18 mouse cellular contexts compared by ENCODE assay signal in the genomic region with DNA sequence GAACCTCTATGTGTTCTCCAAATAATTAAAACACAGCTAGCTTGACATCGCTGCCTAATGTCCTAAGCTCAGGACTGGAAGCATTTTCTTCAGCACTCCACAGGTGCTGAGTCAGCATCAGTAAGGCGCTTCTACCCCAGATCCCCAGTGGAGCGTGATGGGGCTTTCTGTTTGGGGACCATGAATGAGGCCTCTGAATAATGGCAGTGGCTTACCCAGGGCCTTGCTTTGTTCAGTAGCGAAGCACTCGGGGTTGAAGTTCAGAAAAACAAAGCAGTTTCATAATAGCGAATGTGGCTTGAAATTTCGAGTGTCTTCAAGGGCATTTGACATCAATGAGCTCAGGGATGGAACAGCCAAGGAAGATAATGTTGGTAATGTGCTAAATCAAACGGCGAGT.
DNase-seq lines count a peak whose midpoint lies in the region; ATAC-seq lines count a peak whose summit lies in the region.
"Had no signal": no experiment of that assay in that cellular context is flagged by ENCODE, and none has a peak within 500 bp of the region (broad histone marks: within the 10 kb centered on the region; RNA-seq: fewer than 3 reads in every experiment).

No protein-coding gene starts in this region.

- no peaks in the 10 kb centered on the region for H3K36me3 ChIP-seq in midbrain, embryonic 10.5 days
- H3K36me3 ChIP-seq in midbrain, embryonic 14.5 days (ENCODE audit: control insufficient read depth, insufficient read depth, low read length) = no peaks in the 10 kb centered on the region
- H3K36me3 ChIP-seq: liver, embryonic 15.5 days; neural tube, embryonic 13.5 days had no signal

- ATAC-seq in midbrain, embryonic 14.5 days (ENCODE audit: low FRiP score, low TSS enrichment) = no peak
- ATAC-seq: hindbrain, embryonic 16.5 days had no signal

- peak; percentile 52 for DNase-seq in midbrain, embryonic 10.5 days (ENCODE audit: low spot score)
- no peak for DNase-seq in midbrain, embryonic 14.5 days
- DNase-seq in Muller cell, postnatal 12 days (ENCODE audit: inconsistent ontology term) = peak; percentile 33
- peak; percentile 11 for DNase-seq in adrenal gland, postnatal 10 days
- peak; percentile 19 for DNase-seq in embryo, embryonic 9.5 days (ENCODE audit: extremely low spot score)
- no peak for DNase-seq in layer of hippocampus, postnatal 25 days (ENCODE audit: extremely low spot score in 1 of 2, low spot score in 1 of 2)
- DNase-seq in spleen, postnatal 10 days (ENCODE audit: low spot score in 2 of 2) = no peak
- DNase-seq: cerebellum, adult 11-12 months; cerebellum, postnatal 25 days; heart, postnatal 14 days; kidney, adult 11 months; kidney, postnatal 10 days; lung, postnatal 10 days; thymus, postnatal 14 days had no signal

- H3K27ac ChIP-seq in midbrain, embryonic 10.5 days (replicated peaks) = peak overlapping the region; percentile 17; the same call in 1 of the 2 replicates
- H3K27ac ChIP-seq in midbrain, embryonic 14.5 days (replicated peaks; ENCODE audit: low read depth, low read length) = no peak overlapping the region
- H3K27ac ChIP-seq: liver, embryonic 15.5 days; neural tube, embryonic 13.5 days had no signal

- no peaks in the 10 kb centered on the region for H3K27me3 ChIP-seq in midbrain, embryonic 10.5 days (ENCODE audit: low read depth, poor library complexity, severe bottlenecking)
- no peaks in the 10 kb centered on the region for H3K27me3 ChIP-seq in midbrain, embryonic 14.5 days (ENCODE audit: control insufficient read depth, insufficient read depth, low read length)
- H3K27me3 ChIP-seq: liver, embryonic 15.5 days; neural tube, embryonic 13.5 days had no signal

- H3K9ac ChIP-seq in midbrain, embryonic 14.5 days (replicated peaks; ENCODE audit: low read length) = no peak overlapping the region
- H3K9ac ChIP-seq: liver, embryonic 15.5 days; neural tube, embryonic 13.5 days had no signal

- 23% methylated on average over 9 of the region's 9 CpGs for WGBS in midbrain, embryonic 10.5 days
- WGBS in midbrain, embryonic 14.5 days = 12% methylated on average over 9 of the region's 9 CpGs

- H3K4me3 ChIP-seq in midbrain, embryonic 10.5 days = no peak overlapping the region
- H3K4me3 ChIP-seq in midbrain, embryonic 14.5 days (replicated peaks; ENCODE audit: low read depth, low read length) = no peak overlapping the region
- H3K4me3 ChIP-seq: liver, embryonic 15.5 days; neural tube, embryonic 13.5 days had no signal

- peaks cover 22% of the 10 kb centered on the region for H3K4me1 ChIP-seq in midbrain, embryonic 10.5 days
- H3K4me1 ChIP-seq in midbrain, embryonic 14.5 days (ENCODE audit: control insufficient read depth, insufficient read depth, low read length) = no peaks in the 10 kb centered on the region
- H3K4me1 ChIP-seq: liver, embryonic 15.5 days had no signal

- no peaks in the 10 kb centered on the region for H3K9me3 ChIP-seq in midbrain, embryonic 10.5 days (replicated peaks)
- H3K9me3 ChIP-seq in midbrain, embryonic 14.5 days (ENCODE audit: control insufficient read depth, low read length) = no peaks in the 10 kb centered on the region
- H3K9me3 ChIP-seq: liver, embryonic 15.5 days; neural tube, embryonic 13.5 days had no signal

- no peak overlapping the region for H3K4me2 ChIP-seq in midbrain, embryonic 14.5 days (ENCODE audit: low read length)
- H3K4me2 ChIP-seq: heart, embryonic 11.5 days; liver, embryonic 15.5 days; neural tube, embryonic 13.5 days had no signal

Comparison
In these comparisons a context has a peak if more than half of its experiments do, and no peak if none do; other contexts are left out.
1. DNase-seq: peak in midbrain, embryonic 10.5 days (single experiment), Muller cell, postnatal 12 days (single experiment), adrenal gland, postnatal 10 days (single experiment) and embryo, embryonic 9.5 days (single experiment); none in midbrain, embryonic 14.5 days (single experiment), layer of hippocampus, postnatal 25 days (0 of 2) and spleen, postnatal 10 days (0 of 2).